Mouse (Mus musculus): ENCODE measurements around the gene 2810459M11Rik. TPM values are rescaled to one million over a fixed set of nuclear protein-coding genes. Genes with fewer than 3 reads are reported as not detected.
"Not testable (repeated sequence)": the region's sequence is repeated elsewhere in the genome, so short reads cannot be mapped to it uniquely, and the experiment has no call there.

The 2810459M11Rik gene
- total RNA-seq (2021): 1 to 10 TPM; 5.2 to 7.5 TPM
- long read RNA-seq, experiment 1, transcript 2810459M11Rik-202 (3 exons, 3,331 nt): major isoform, 8 of 18 reads
- long read RNA-seq, experiment 1, transcript 2810459M11Rik-201 (3 exons, 1,225 nt): major isoform, 8 of 18 reads
- long read RNA-seq, experiment 1, partial matches to known transcripts: 1 of 18 reads
- long read RNA-seq, experiment 1, other reads (novel, unspliced or antisense): 1 of 18 reads
- long read RNA-seq, experiment 2, transcript 2810459M11Rik-201 (3 exons, 1,225 nt): major isoform, 8 of 15 reads
- long read RNA-seq, experiment 2, partial matches to known transcripts: 2 of 15 reads
- long read RNA-seq, experiment 2, other reads (novel, unspliced or antisense): 1 of 15 reads

DNA sequence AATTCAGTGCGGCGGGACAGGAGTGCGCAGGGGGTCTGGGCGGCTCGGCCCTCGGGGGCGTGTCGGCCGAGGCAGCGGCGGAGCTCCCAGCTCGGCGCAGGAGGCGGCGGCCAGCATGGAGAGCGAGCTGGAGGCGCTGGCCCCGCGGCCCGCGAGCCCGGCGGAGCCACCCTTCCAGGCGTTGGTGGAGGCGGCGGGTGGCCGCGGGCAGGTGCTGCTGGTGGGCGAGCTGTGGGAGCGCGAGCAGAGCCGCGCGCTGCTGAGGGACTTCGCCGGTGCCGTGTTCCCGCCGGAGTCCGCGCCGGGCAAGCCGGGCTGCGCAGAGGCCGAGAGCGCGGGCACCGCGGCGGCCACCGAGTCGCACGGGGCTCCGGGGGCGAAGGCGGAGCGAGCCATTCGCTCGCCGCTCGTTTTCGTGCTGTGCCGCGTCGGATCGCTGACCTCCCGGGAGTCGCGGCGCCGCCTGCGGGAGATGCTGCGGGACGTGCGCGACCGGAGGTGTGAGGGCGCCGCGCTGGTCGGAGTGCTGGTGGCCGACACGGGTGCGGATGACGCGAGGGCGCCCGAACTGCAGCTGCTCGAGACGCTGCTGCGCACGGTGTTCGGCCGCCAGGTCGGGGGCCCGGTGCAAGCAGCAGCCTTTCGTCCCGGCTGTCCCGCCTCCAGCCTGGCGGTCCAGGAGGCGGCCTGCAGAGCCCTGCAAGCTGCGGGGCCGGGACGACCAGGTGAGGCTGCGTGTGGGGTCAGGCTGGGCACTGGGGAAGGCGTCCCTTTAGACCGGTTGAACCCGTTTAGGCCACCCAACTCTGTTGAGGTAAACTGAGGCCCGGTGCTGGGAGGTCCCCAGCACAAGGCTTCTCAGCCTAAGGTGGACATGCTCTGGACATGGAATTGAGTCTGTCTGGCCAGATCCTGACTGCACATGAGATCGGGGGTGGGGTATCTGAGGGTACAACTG is at the start of gene 2810459M11Rik:
Gene 2810459M11Rik (plus strand): TSS at position 16 of the 958 bp plus-strand sequence.
- intact Hi-C loops (cut with DNase I): no loop called here
- DNase-seq (ENCODE audit: low spot score in 2 of 2): peak in 1 of 2 experiments; percentile 25

DNA sequence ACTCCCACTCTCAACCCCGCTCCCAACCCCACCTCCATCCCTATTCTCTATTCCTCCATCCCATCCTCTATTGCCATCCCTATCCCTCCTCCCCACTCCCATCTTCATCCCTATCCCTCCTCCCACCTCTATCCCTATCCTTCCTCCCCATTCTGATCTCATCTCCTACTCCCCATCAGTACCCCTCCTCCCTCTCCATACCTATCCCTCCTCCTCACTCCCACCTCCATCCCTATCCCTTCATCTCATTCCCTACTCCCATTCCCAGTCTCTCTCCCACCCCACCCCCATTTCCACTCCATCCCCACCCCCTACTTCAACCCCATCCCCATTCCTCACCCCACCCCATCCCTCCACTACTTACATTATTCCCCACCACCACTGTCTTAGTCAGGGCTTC is 48.4 kb upstream of the 2810459M11Rik start:
- DNase-seq (ENCODE audit: low spot score in 2 of 2): no peak
- intact Hi-C loops (cut with DNase I): no loop called here

DNA sequence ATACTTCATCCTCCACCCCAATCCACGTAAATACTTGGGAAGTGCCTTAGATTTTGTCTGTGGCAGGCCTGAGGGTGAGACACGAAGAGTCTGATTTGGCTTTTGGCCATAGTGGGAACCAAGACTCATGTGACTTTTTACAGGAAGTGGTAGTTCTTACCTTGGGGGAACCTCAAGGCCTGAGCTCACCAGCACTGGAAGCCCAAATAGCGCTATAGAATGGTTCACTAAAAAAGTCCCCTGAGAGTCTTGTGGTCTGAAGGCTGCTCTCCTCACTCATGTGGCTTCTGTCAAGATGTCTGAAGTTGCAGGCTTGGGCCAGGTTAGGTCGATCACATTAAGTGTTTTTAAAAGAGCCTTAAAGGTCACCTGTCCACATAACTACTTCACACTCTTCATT is 47.7 kb upstream of the 2810459M11Rik start:
- DNase-seq (ENCODE audit: low spot score in 2 of 2): no peak
- intact Hi-C loops (cut with DNase I): no loop called here

- intact Hi-C loops (cut with DNase I): no loop called here
- peak; percentile 24 to 32 for DNase-seq (ENCODE audit: low spot score in 2 of 2)
These were observed 45.7 kb upstream of the 2810459M11Rik start for GRCm38 (mm10) chr1:85999853-86000570.

DNA sequence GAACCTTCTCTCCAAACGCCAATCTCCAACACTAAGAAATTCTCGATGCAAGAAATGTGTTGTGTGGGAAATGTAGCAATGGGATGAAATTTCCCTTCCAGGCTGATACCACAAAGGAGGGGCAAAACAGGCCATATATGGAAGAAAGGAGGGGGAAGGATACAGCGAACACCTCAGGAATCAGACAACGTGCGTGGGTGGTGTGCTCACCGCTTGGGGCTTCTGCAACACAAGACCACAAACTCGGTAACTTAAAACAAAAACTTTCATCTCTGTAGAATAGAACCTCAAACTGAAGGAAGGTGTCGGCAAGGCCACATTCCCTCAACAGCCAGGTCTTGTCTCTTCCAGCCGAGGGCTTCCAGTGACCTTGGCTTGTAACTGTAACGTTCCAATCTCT is 40.1 kb upstream of the 2810459M11Rik start:
- intact Hi-C loops (cut with DNase I): no loop called here

DNA sequence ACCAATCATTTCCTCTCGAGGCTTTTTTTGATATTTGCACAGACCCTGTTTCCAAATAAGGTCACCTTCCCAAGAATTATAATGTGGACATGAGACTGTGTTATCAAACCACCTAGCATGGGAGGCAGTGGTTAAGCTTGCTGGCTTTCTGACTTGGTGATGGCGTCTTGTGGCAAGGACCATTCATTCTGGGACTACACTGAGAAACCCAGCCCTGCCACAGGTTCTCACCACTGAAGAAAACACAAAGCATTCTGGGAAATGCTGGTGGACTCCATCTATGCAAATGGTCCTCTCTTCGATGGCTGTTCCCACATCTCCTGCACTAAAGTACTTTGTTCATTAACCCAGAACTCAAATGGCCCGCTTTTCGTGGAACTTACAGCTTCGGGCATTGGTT is 39.6 kb upstream of the 2810459M11Rik start:
- intact Hi-C loops (cut with DNase I): no loop called here
- no peak for DNase-seq (ENCODE audit: low spot score in 2 of 2)

More for the DNA sequence above, 40.1 kb upstream of the 2810459M11Rik start:
- DNase-seq (ENCODE audit: low spot score in 2 of 2): no peak

- peak; percentile 94 to 96 for DNase-seq (ENCODE audit: low spot score in 2 of 2)
- intact Hi-C loops (cut with DNase I): loop anchor here (1.0 to 2.0 kb wide), 2 partner anchors 73 to 154 kb away; no protein-coding TSS in a partner anchor
These were observed 37.9 kb upstream of the 2810459M11Rik start for GRCm38 (mm10) chr1:86007778-86008177.

- intact Hi-C loops (cut with DNase I); DNase-seq (ENCODE audit: low spot score in 2 of 2): not testable (repeated sequence)
These were observed 29.9 kb upstream of the 2810459M11Rik start for GRCm38 (mm10) chr1:86015758-86016157.

- intact Hi-C loops (cut with DNase I): no loop called here
- DNase-seq (ENCODE audit: low spot score in 2 of 2): no peak
These were observed 29.1 kb upstream of the 2810459M11Rik start, which contains the start of gene Spata3 for GRCm38 (mm10) chr1:86016516-86016915. TSS of gene Spata3 (plus strand) at chr1:86016816.

- DNase-seq (ENCODE audit: low spot score in 2 of 2): peak; percentile 72 to 77
- intact Hi-C loops (cut with DNase I): no loop called here
These were observed 27.2 kb upstream of the 2810459M11Rik start for GRCm38 (mm10) chr1:86018235-86019055.

- DNase-seq (ENCODE audit: low spot score in 2 of 2): peak; percentile 26 to 71
- intact Hi-C loops (cut with DNase I): no loop called here
These were observed 24.2 kb upstream of the 2810459M11Rik start for GRCm38 (mm10) chr1:86021365-86021989.

DNA sequence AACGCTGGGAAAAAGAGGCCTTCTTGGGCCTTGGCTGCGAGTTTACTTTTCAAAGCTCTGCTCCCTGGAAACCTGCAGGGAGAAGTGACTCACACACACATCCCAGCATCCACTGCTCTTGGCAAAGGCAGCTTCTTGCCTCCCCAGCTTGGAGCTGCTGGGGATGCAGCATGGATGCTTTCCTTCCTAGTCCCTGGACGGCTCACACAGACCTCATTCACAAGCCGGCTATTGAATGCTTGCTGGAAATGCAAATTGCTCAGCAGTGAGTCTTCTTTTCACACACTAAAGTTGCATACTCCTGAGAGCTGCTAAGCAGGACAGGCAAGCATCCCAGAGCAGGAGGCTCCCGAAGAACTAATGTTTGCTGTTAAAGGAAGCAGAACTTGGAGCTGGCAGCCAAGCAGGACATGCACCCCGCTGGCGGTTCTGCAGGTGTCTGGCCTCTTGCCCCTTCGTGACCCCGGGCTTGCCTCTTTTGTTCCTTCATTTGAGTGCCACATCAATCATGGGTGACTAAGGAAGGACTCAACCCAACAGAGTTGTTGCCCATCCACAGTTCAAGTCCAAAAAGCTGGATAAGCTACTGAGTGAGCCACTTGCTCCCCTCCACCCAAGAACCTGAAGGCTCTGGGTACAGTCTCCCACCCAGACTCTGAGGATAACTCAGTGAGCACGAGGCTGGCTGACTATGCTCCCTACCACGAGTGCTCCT is 13.2 kb upstream of the 2810459M11Rik start:
- peak; percentile 67 to 79 for DNase-seq (ENCODE audit: low spot score in 2 of 2)
- intact Hi-C loops (cut with DNase I): no loop called here

DNA sequence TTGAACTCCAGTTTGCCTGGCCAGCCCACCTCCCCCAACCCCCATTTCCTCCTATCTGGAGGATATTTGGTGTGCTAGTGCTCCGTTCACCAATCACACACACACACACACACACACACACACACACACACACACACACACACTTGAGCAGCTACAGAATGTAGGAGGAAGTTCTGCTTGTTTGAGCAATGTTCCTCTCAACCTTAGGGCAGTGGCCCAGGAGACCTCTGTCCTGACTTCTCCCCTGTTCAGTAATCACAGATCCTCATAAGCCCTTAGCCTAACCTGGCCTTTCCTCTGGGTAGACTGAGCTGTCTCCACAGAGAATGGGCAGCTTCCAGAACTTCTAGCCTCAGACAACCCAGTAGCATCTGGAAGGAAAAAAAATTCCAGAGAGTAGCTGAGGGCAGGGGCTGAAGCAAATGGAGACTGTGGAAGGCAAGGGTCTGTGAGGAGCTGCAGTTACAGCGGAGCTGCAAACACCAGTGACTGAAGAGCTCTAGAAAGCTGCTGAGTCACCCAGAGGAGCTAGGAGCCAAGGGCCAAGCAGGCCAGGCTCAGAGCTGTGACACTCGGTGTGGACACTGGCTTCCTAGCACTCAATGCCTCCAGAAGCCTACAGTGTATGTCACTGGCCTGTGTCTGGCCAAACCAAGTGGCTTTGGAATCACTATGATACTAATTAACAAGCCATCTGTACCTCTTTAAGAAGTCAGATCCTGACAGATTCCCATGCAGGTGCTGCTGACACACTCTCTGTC is 7.3 kb upstream of the 2810459M11Rik start:
- no peak for DNase-seq (ENCODE audit: low spot score in 2 of 2)
- intact Hi-C loops (cut with DNase I): no loop called here

GRCm38 (mm10) chr1:86040131-86040530 is 5.5 kb upstream of the 2810459M11Rik start:
- no peak for DNase-seq (ENCODE audit: low spot score in 2 of 2)
- intact Hi-C loops (cut with DNase I): no loop called here

GRCm38 (mm10) chr1:86040817-86041216 is 4.8 kb upstream of the 2810459M11Rik start:
- no peak for DNase-seq (ENCODE audit: low spot score in 2 of 2)
- intact Hi-C loops (cut with DNase I): no loop called here

DNA sequence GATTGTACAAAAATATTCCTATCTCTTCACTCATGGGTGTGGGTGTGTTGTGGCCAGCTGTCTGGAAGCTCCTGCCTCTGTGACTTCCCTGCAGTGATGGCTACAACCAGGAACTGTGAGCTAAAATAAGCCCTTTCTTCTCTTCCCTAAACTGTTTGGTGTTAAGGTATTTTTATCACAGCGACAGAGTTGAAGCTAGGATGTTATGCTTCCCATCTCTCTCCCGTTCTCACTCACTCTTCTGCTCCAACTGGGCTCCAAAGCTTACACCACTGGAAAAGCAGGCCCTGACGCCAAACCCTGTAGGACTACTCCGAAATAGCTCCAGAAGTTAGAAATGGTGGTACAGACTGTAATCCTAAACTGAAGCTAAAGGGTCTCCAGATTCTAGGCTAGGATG is 607 bp upstream of the 2810459M11Rik start:
- DNase-seq (ENCODE audit: low spot score in 2 of 2): peak in 1 of 2 experiments; percentile 23
- intact Hi-C loops (cut with DNase I): no loop called here
